Mouse (Mus musculus) neural tube, embryonic 14.5 days (tissue): ENCODE measurements around the gene Alox12b. TPM values are rescaled to one million over a fixed set of nuclear protein-coding genes. Genes with fewer than 3 reads are reported as not detected.

Experiments used
- ATAC-seq: fragments of 200-750 bp; cut with Nextera tagmentation; 2 replicates; pipeline ENCODE4 v1.8.0; 2017; ENCODE audit warnings: low read depth, mild to moderate bottlenecking, moderate TSS enrichment, moderate library complexity
- H3K27ac ChIP-seq: fragments of 300-500 bp; sonication (generic); 2 replicates; pipeline ENCODE4 v1.5.1; 2014; ENCODE audit warnings: low read depth, mild to moderate bottlenecking, control low read depth, low read length, moderate library complexity, mixed read lengths
- H3K27me3 ChIP-seq: fragments of 300-500 bp; sonication (generic); 2 replicates; pipeline ENCODE4 v1.6.1; 2014; ENCODE audit warnings: low read length; ENCODE audit not compliant: control insufficient read depth, insufficient read depth
- H3K36me3 ChIP-seq: fragments of 300-500 bp; sonication (generic); 2 replicates; pipeline ENCODE4 v1.6.1; 2014; ENCODE audit warnings: low read length, mixed read lengths; ENCODE audit not compliant: control insufficient read depth, insufficient read depth
- H3K4me1 ChIP-seq: fragments of 300-500 bp; sonication (generic); 2 replicates; pipeline ENCODE4 v1.6.1; 2014; ENCODE audit warnings: low read length; ENCODE audit not compliant: control insufficient read depth, insufficient read depth
- H3K4me2 ChIP-seq: fragments of 300-500 bp; sonication (generic); 2 replicates; pipeline ENCODE4 v1.6.1; 2014; ENCODE audit warnings: mild to moderate bottlenecking, low read depth, low read length, control low read depth
- H3K4me3 ChIP-seq: fragments of 300-500 bp; sonication (generic); 2 replicates; pipeline ENCODE4 v1.5.1; 2014; ENCODE audit warnings: low read depth, low read length, control low read depth, mixed read lengths
- H3K9ac ChIP-seq: fragments of 300-500 bp; sonication (generic); replicated peaks from 2 replicates; pipeline ENCODE4 v1.6.1; 2014; ENCODE audit warnings: low read depth, mild to moderate bottlenecking, control low read depth, low read length, mixed read lengths
- H3K9me3 ChIP-seq: fragments of 300-500 bp; sonication (generic); 2 replicates; pipeline ENCODE4 v1.6.1; 2016; ENCODE audit warnings: low read length; ENCODE audit not compliant: control insufficient read depth
- WGBS: fragments of 180-500 bp; shearing (Covaris S2); extraction: QIAGEN DNeasy Blood & Tissue Kit; methylation state at CpG from one replicate; pipeline ENCODE4 v1.1.7; 2014; 5-methylcytosine and 5-hydroxymethylcytosine counted together
- polyA plus RNA-seq: library from polyadenylated mRNA; unstranded; fragments of >200 nt; fragmentation: Nextera tagmentation; extraction: Ambion mirVana; gene quantifications from 2 replicates; pipeline ENCODE4 v1.2.1, GENCODE M21; 2014

The Alox12b gene
- 0.43 and 0.67 TPM in 2 replicates for polyA plus RNA-seq

DNA sequence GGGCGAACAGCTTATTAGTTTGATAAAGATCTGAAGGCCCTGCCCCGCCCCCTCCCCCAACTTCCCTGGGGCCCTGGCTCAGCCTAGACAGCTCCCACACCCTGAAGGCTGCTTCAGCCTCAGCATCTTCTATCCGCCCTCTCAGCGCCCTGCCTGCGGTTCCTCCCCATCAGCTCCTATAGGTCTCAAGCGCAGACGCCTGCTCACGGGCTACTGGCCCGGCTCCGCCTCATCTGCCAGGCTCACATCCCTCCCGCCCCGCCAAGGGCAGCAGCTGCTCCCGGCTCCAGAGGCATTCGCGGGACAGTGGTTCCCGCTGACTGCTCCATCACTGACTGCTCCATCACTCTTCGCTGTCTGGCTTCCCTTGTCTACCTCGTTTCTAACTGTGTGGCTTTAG, at the start of gene Alox12b:
Alox12b (plus strand) TSS at position 190 of the 400 bp plus-strand sequence.
- peaks cover 5% of the 10 kb centered on the region; the same call in 1 of the 2 replicates for H3K4me1 ChIP-seq
- ATAC-seq, result 0 out of 2 replicates have a peak, but pooled peaks have one; percentile 28
- H3K9ac ChIP-seq, result peak within 1 kb of the TSS; percentile 28; the same call in 1 of the 2 replicates
- peak within 1 kb of the TSS; percentile 15; the same call in 1 of the 2 replicates for H3K4me3 ChIP-seq
- 2% methylated on average over 18 of the region's 18 CpGs for WGBS
- no peaks in the 10 kb centered on the region for H3K9me3 ChIP-seq
- H3K27ac ChIP-seq, result no peak within 1 kb of the TSS
- H3K4me2 ChIP-seq, result peak within 1 kb of the TSS; percentile 43
- H3K36me3 ChIP-seq, result no peaks in the 10 kb centered on the region
- H3K27me3 ChIP-seq, result peaks cover 7% of the 10 kb centered on the region

DNA sequence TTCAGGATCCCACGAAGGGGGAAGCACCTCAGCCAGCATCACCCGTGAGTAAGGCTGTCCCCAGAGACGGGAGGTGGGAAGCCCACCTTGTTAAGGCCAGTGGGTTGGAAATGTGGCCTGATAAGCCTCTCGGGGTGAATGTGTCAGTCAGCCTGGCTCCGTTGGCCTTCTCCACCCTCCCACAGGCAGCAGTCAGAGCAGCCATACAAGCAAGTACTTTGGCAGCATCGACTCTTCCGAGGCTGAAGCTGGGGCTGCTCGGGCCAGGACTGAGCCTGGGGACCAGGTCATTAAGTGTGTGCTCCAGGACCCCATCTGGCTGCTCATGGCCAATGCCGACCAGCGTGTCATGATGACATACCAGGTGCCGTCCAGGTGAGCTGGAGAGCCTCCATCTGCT, 49.1 kb upstream of the Alox12b start:
- ATAC-seq, result no peak
- WGBS, result over 99% methylated on average over 11 of the region's 11 CpGs
- peaks cover 54% of the 10 kb centered on the region for H3K36me3 ChIP-seq

GRCm38 (mm10) chr11:69108223-69108622, 48.6 kb upstream of the Alox12b start:
- no peaks in the 10 kb centered on the region for H3K27me3 ChIP-seq
- H3K9ac ChIP-seq, result no peak overlapping the region
- no peak overlapping the region for H3K4me3 ChIP-seq
- peaks cover 49% of the 10 kb centered on the region for H3K36me3 ChIP-seq
- WGBS, result 94% methylated on average over 9 of the region's 9 CpGs
- H3K4me2 ChIP-seq, result no peak overlapping the region
- H3K4me1 ChIP-seq, result no peaks in the 10 kb centered on the region
- no peak overlapping the region for H3K27ac ChIP-seq
- H3K9me3 ChIP-seq, result no peaks in the 10 kb centered on the region
- ATAC-seq, result no peak

More for the DNA sequence above, 49.1 kb upstream of the Alox12b start:
- H3K4me3 ChIP-seq, result no peak overlapping the region
- no peaks in the 10 kb centered on the region for H3K9me3 ChIP-seq
- no peak overlapping the region for H3K27ac ChIP-seq
- H3K9ac ChIP-seq, result no peak overlapping the region
- no peaks in the 10 kb centered on the region for H3K27me3 ChIP-seq
- H3K4me2 ChIP-seq, result no peak overlapping the region
- H3K4me1 ChIP-seq, result no peaks in the 10 kb centered on the region

GRCm38 (mm10) chr11:69109032-69109900, 47.5 kb upstream of the Alox12b start:
- Histone ChIP-seq H3K27ac (no peak overlapping the region), H3K27me3 (no peaks in the 10 kb centered on the region), H3K4me3 (no peak overlapping the region), H3K36me3 (peaks cover 39% of the 10 kb centered on the region), H3K9me3 (no peaks in the 10 kb centered on the region), H3K4me1 (no peaks in the 10 kb centered on the region), H3K4me2 (no peak overlapping the region), H3K9ac (no peak overlapping the region)
- WGBS, result 86% methylated on average over 13 of the region's 13 CpGs
- peak; percentile 50 for ATAC-seq

DNA sequence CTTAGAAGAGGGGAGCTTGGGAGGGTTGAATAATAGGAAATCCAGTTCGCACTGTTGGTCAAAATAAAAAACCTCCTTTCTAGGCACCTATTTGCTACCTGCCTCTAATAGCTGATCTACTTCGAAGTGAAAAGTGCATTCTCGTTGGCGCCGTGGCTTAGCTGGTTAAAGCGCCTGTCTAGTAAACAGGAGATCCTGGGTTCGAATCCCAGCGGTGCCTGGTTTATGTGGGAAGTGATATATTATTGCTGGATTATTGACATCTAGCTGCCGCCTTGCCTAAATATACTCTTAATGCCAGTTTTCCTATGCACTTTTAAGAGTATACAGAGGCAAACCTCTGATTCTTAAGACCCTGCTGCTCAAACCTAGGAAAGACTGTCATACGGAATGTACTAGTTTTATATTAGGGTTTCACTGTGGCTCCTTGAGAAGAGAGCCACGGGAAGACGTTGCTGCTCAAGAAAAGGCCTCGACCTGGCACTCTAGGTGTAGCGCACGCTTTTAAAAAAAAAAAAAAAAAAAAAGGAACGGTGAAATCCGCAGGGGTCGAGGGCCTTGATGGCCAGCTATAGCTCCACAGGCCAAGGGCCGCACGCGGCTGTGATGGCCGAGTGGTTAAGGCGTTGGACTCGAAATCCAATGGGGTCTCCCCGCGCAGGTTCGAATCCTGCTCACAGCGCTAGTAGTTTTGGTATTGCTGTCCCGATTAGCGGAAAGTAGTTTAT, 46.3 kb upstream of the Alox12b start:
- Histone ChIP-seq H3K9me3 (no peaks in the 10 kb centered on the region), H3K27me3 (no peaks in the 10 kb centered on the region), H3K9ac (no peak overlapping the region), H3K4me2 (peak overlapping the region; percentile 49), H3K4me1 (no peaks in the 10 kb centered on the region), H3K4me3 (peak overlapping the region; percentile 37), H3K36me3 (peaks cover 31% of the 10 kb centered on the region), H3K27ac (no peak overlapping the region; the same call in 1 of the 2 replicates)
- peak; percentile 74; the same call in 1 of the 2 replicates for ATAC-seq
- WGBS, result under 1% methylated on average over 30 of the region's 30 CpGs

GRCm38 (mm10) chr11:69111051-69111810, 45.6 kb upstream of the Alox12b start:
- no peaks in the 10 kb centered on the region for H3K9me3 ChIP-seq
- no peak overlapping the region for H3K27ac ChIP-seq
- H3K36me3 ChIP-seq, result peaks cover 23% of the 10 kb centered on the region
- ATAC-seq, result no peak
- H3K4me3 ChIP-seq, result peak overlapping the region; percentile 37
- 7% methylated on average over 21 of the region's 21 CpGs for WGBS
- H3K4me1 ChIP-seq, result no peaks in the 10 kb centered on the region
- no peaks in the 10 kb centered on the region for H3K27me3 ChIP-seq
- H3K9ac ChIP-seq, result no peak overlapping the region
- peak overlapping the region; percentile 49 for H3K4me2 ChIP-seq

DNA sequence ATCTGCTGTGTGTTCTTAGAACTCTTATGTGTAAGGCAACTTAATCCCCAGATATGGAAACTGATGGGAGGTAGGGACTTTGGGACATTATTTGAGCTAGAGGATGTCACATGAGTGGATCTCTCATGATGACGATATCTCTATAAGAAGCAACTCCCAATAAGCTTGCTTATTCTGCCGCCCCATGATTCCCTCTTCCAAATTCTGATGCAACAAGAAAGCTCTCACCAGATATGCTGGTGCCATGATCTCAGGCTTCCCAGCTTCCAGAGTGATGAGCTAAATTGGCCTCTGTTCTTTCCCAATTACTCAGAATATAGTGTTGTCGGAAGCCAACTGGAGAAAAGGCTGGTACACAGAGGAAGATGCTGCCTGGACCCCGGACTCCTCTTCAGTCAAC, 44.9 kb upstream of the Alox12b start:
- H3K4me3 ChIP-seq, result no peak overlapping the region
- 0 out of 2 replicates have a peak overlapping the region, but pooled peaks have one; percentile 17 for H3K4me2 ChIP-seq
- 55% methylated on average over 4 of the region's 4 CpGs for WGBS
- H3K36me3 ChIP-seq, result peaks cover 19% of the 10 kb centered on the region; the same call in 1 of the 2 replicates
- no peak overlapping the region for H3K9ac ChIP-seq
- no peaks in the 10 kb centered on the region for H3K9me3 ChIP-seq
- no peak overlapping the region for H3K27ac ChIP-seq
- peaks cover under 1% of the 10 kb centered on the region; the same call in 1 of the 2 replicates for H3K4me1 ChIP-seq
- no peaks in the 10 kb centered on the region for H3K27me3 ChIP-seq
- ATAC-seq, result no peak

- Histone ChIP-seq H3K4me1 (peaks cover 4% of the 10 kb centered on the region; the same call in 1 of the 2 replicates), H3K27ac (no peak overlapping the region), H3K4me2 (no peak overlapping the region), H3K9ac (no peak overlapping the region), H3K9me3 (no peaks in the 10 kb centered on the region), H3K36me3 (peaks cover 5% of the 10 kb centered on the region; the same call in 1 of the 2 replicates), H3K4me3 (no peak overlapping the region), H3K27me3 (no peaks in the 10 kb centered on the region)
- WGBS, result 77% methylated on average over 3 of the region's 3 CpGs
- no peak for ATAC-seq
These were observed 42.8 kb upstream of the Alox12b start for GRCm38 (mm10) chr11:69114018-69114417.
